Mouse (Mus musculus) CH12.LX (cell line): Measurements from ENCODE around the gene Nrg3. TPM values are rescaled to one million over a fixed set of nuclear protein-coding genes. Genes with fewer than 3 reads are reported as not detected.

Source experiments
- DNase-seq: peaks from one replicate; pipeline ENCODE4 v3.0.0-alpha.2; 2013; ENCODE audit errors: extremely low read depth
- H3K27ac ChIP-seq: 2 replicates; pipeline ENCODE4 v1.5.1; 2012; ENCODE audit warnings: low read depth, mild to moderate bottlenecking, control low read depth, moderate library complexity; ENCODE audit not compliant: insufficient read depth
- H3K27me3 ChIP-seq: replicated peaks from 2 replicates; pipeline ENCODE3; 2012; ENCODE audit warnings: inconsistent platforms
- H3K36me3 ChIP-seq, 2 experiments: replicated peaks in 1 of 2; 2 replicates each; pipeline versions ENCODE3 to v1.6.1; 2012; ENCODE audit warnings: inconsistent platforms in 1 of 2, low read length in 1 of 2, mild to moderate bottlenecking in 1 of 2, mixed read lengths in 1 of 2, moderate library complexity in 1 of 2; ENCODE audit not compliant: control insufficient read depth in 1 of 2, insufficient read depth in 1 of 2
- H3K4me1 ChIP-seq, 2 experiments: 2 replicates each; pipeline ENCODE4 v1.6.1; 2012; ENCODE audit warnings: inconsistent platforms in 1 of 2, moderate library complexity in 1 of 2; ENCODE audit not compliant: insufficient read depth in 2 of 2, control insufficient read depth in 1 of 2
- H3K4me2 ChIP-seq: 2 replicates; pipeline ENCODE4 v1.6.1; 2012; ENCODE audit warnings: low read depth, mild to moderate bottlenecking, control low read depth; ENCODE audit not compliant: poor library complexity, insufficient read depth, severe bottlenecking
- H3K4me3 ChIP-seq, 3 experiments: fragments of 150-350 bp in 1 of 3; sonication (generic) in 1 of 3; replicated peaks in 1 of 3; 2 replicates each; pipeline versions ENCODE3 to v1.5.1; 2011 to 2012; ENCODE audit warnings: low read depth in 2 of 3, low read length in 2 of 3, mild to moderate bottlenecking in 2 of 3, moderate library complexity in 2 of 3, control low read depth in 1 of 3, improper control_type of control experiment in 1 of 3, inconsistent platforms in 1 of 3, mixed read lengths in 1 of 3; ENCODE audit not compliant: poor library complexity in 1 of 3
- H3K79me2 ChIP-seq: replicated peaks from 2 replicates; pipeline ENCODE4 v1.6.1; 2012; ENCODE audit warnings: mild to moderate bottlenecking, moderate library complexity; ENCODE audit not compliant: control insufficient read depth, poor library complexity, insufficient read depth, severe bottlenecking; ENCODE audit errors: extremely low read depth
- H3K9ac ChIP-seq: 2 replicates; pipeline ENCODE4 v1.6.1; 2012; ENCODE audit warnings: low read depth, mild to moderate bottlenecking, control low read depth, moderate library complexity; ENCODE audit not compliant: insufficient read depth
- H3K9me3 ChIP-seq: replicated peaks from 2 replicates; pipeline ENCODE3; 2012; ENCODE audit warnings: low read length, inconsistent platforms, mixed read lengths
- CHD1 ChIP-seq: IDR thresholded peaks from 2 replicates; pipeline ENCODE4 v1.6.1; 2012; ENCODE audit warnings: low read depth, low read length, improper control_type of control experiment, inconsistent platforms
- ELF1 ChIP-seq: IDR thresholded peaks from 2 replicates; pipeline ENCODE4 v1.6.1; 2014; ENCODE audit warnings: low read depth, mild to moderate bottlenecking, inconsistent platforms, low read length, improper control_type of control experiment
- EP300 ChIP-seq: IDR thresholded peaks from 2 replicates; pipeline ENCODE4 v1.6.1; 2011; ENCODE audit warnings: low read length, improper control_type of control experiment
- HCFC1 ChIP-seq: IDR thresholded peaks from 2 replicates; pipeline ENCODE4 v1.6.1; 2012; ENCODE audit warnings: low read depth, mild to moderate bottlenecking, inconsistent platforms, low read length, improper control_type of control experiment
- JUND ChIP-seq: conservative IDR thresholded peaks from 2 replicates; pipeline ENCODE4 v1.6.1; 2011; ENCODE audit warnings: low read depth, low read length, improper control_type of control experiment
- KAT2A ChIP-seq: IDR thresholded peaks from 2 replicates; pipeline ENCODE4 v1.6.1; 2012; ENCODE audit warnings: low read length, improper control_type of control experiment, inconsistent platforms; ENCODE audit not compliant: insufficient replicate concordance
- MAFK ChIP-seq: IDR thresholded peaks from 2 replicates; pipeline ENCODE4 v1.6.1; 2011; ENCODE audit warnings: low read length, improper control_type of control experiment; ENCODE audit not compliant: insufficient replicate concordance
- MAX ChIP-seq: IDR thresholded peaks from 2 replicates; pipeline ENCODE4 v1.6.1; 2011; ENCODE audit warnings: low read length, improper control_type of control experiment
- MAZ ChIP-seq: IDR thresholded peaks from 2 replicates; pipeline ENCODE4 v1.6.1; 2012; ENCODE audit warnings: low read depth, mild to moderate bottlenecking, inconsistent platforms, low read length, improper control_type of control experiment, moderate library complexity
- MEF2A ChIP-seq: IDR thresholded peaks from 2 replicates; pipeline ENCODE4 v1.6.1; 2014; ENCODE audit warnings: low read depth, mild to moderate bottlenecking, inconsistent platforms, low read length, improper control_type of control experiment, borderline replicate concordance
- PAX5 ChIP-seq: IDR thresholded peaks from 2 replicates; pipeline ENCODE4 v1.6.1; 2012; ENCODE audit warnings: low read length, inconsistent platforms, mixed read lengths
- RAD21 ChIP-seq: IDR thresholded peaks from 2 replicates; pipeline ENCODE4 v1.6.1; 2011; ENCODE audit warnings: low read depth, mild to moderate bottlenecking, low read length, improper control_type of control experiment, moderate library complexity
- RCOR1 ChIP-seq: conservative IDR thresholded peaks from 2 replicates; pipeline ENCODE4 v1.6.1; 2012; ENCODE audit warnings: low read depth, mild to moderate bottlenecking, inconsistent platforms, low read length, improper control_type of control experiment
- SMC3 ChIP-seq: IDR thresholded peaks from 2 replicates; pipeline ENCODE4 v1.6.1; 2011; ENCODE audit warnings: low read depth, low read length, improper control_type of control experiment
- TCF12 ChIP-seq: IDR thresholded peaks from 2 replicates; pipeline ENCODE4 v1.6.1; 2014; ENCODE audit warnings: low read depth, mild to moderate bottlenecking, inconsistent platforms, low read length, improper control_type of control experiment
- USF1 ChIP-seq: IDR thresholded peaks from 2 replicates; pipeline ENCODE4 v1.6.1; 2014; ENCODE audit warnings: low read depth, mild to moderate bottlenecking, inconsistent platforms, low read length, improper control_type of control experiment
- USF2 ChIP-seq: conservative IDR thresholded peaks from 2 replicates; pipeline ENCODE4 v1.6.1; 2011; ENCODE audit warnings: low read depth, low read length, improper control_type of control experiment
- ZC3H11A ChIP-seq: IDR thresholded peaks from 2 replicates; pipeline ENCODE4 v1.6.1; 2012; ENCODE audit warnings: low read depth, mild to moderate bottlenecking, inconsistent platforms, low read length, improper control_type of control experiment
- ZKSCAN1 ChIP-seq: IDR thresholded peaks from 2 replicates; pipeline ENCODE4 v1.6.1; 2012; ENCODE audit warnings: low read depth, inconsistent platforms, low read length, improper control_type of control experiment, borderline replicate concordance
- dilution Hi-C: fragments of 300-500 bp; cut with MboI; formaldehyde crosslinking; loops from 2 replicates; pipeline ENCODE4 v1.14.3; 2020; ENCODE audit warnings: low sequenced_read_pairs; ENCODE audit not compliant: extremely low pct_unique_long_range_greater_than_20kb, extremely low pct_ligation_motif_present
- in situ Hi-C: fragments of 300-500 bp; cut with MboI; formaldehyde crosslinking; loops from 3 replicates; pipeline ENCODE4 v1.14.3; 2019; ENCODE audit warnings: low sequenced_read_pairs, low pct_ligation_motif_present, low pct_unique_long_range_greater_than_20kb, mixed read lengths
- polyA plus RNA-seq: library from polyadenylated mRNA; unstranded; fragments of >175 nt; gene quantifications from 2 replicates; pipeline ENCODE4 v1.2.1, GENCODE M21; 2012; ENCODE audit warnings: low read depth; ENCODE audit not compliant: insufficient read length
- total RNA-seq, 2 experiments: library from RNA; depleted of rRNA; stranded (reverse); fragments of 300-350 nt in 1 of 2; fragments of >200 nt in 1 of 2; gene quantifications; 2 replicates each; pipeline ENCODE4 v1.2.3; 2012 to 2014

The Nrg3 gene
- total and polyA plus RNA-seq, 3 experiments = not detected

GRCm38 (mm10) chr14:38702596-38703393, 770.1 kb downstream of the Nrg3 start:
- TF ChIP-seq PAX5 (no peak), MAFK (no peak), KAT2A (no peak), ZKSCAN1 (no peak), CHD1 (no peak), USF1 (no peak), MAZ (no peak), SMC3 (no peak), ZC3H11A (no peak)
- no peak overlapping the region for H3K4me2 ChIP-seq
- no peaks in the 10 kb centered on the region for H3K79me2 ChIP-seq
- H3K36me3 ChIP-seq = no peaks in the 10 kb centered on the region
- H3K27me3 ChIP-seq = no peaks in the 10 kb centered on the region
- dilution Hi-C loops (no loop called here), in situ Hi-C loops (no loop called here)
- DNase-seq = no peak
- H3K27ac ChIP-seq = no peak overlapping the region
- H3K9ac ChIP-seq = no peak overlapping the region
- H3K4me1 ChIP-seq = no peaks in the 10 kb centered on the region
- H3K9me3 ChIP-seq = peaks cover 35% of the 10 kb centered on the region
- no peak overlapping the region for H3K4me3 ChIP-seq

- no peaks in the 10 kb centered on the region for H3K36me3 ChIP-seq
- no peaks in the 10 kb centered on the region for H3K27me3 ChIP-seq
- peaks cover 41% of the 10 kb centered on the region for H3K9me3 ChIP-seq
- H3K4me1 ChIP-seq = no peaks in the 10 kb centered on the region
- DNase-seq = no peak
- no peak overlapping the region for H3K4me2 ChIP-seq
- dilution Hi-C loops (no loop called here), in situ Hi-C loops (no loop called here)
- no peak overlapping the region for H3K9ac ChIP-seq
- H3K27ac ChIP-seq = no peak overlapping the region
- TF ChIP-seq USF2 = no peak
- no peak for TF ChIP-seq EP300
- no peak for TF ChIP-seq JUND
- no peak for TF ChIP-seq ELF1
- no peak for TF ChIP-seq PAX5
- no peak for TF ChIP-seq HCFC1
- TF ChIP-seq RCOR1 = no peak
- no peak for TF ChIP-seq MAFK
- no peak for TF ChIP-seq TCF12
- no peak for TF ChIP-seq MAZ
- TF ChIP-seq RAD21 = no peak
- TF ChIP-seq MEF2A = no peak
- TF ChIP-seq ZKSCAN1 = no peak
- TF ChIP-seq MAX = no peak
- no peak overlapping the region for H3K4me3 ChIP-seq
- no peaks in the 10 kb centered on the region for H3K79me2 ChIP-seq
Observed at GRCm38 (mm10) chr14:38701413-38701812, 771.5 kb downstream of the Nrg3 start.
